Mouse (Mus musculus): Measurements from ENCODE around the gene Mitf.

Mitf gene

DNA sequence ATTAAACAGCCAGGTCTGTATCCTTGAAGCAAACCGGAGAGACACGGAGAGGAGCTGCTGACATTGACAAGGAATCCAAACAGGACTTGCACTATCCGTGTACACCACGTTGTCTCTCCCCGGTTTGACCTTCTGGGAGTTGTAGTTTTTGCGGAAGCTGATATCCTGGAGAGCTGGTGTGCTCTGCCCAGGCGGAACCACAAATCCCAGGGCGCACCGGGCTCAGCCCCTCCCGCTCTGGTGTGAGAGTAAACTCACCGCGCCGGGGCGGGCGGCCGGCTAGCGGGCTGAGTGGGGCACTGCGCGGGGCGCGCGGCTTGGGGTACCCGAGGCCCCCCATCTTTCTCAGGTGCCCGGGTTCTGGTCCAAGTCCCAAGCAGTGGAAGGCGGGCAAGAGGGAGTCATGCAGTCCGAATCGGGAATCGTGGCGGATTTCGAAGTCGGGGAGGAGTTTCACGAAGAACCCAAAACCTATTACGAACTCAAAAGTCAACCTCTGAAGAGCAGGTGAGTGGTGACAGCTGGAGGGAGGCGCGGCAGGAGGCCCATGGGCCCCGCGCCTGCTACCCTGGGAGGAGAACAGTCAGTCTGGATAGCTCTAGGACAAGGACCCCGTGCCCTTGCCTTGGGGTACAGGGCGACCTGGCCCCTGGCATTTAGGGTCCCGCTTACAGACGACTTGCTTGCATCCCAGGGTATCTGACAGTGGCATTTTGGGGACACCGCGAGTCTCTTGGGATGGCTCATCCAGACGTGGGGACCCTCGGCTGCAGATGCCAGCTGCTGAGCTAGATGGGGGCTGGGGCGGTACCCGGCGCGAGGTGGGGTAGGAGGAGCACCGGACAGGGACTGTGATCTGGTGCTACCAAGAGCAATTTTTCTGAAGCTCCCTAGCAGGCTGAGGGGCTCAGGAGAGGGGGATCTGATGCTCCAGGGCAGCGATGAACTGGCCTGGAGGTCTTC lies at the start of gene Mitf:
Mitf (plus strand) TSS at position 272 of the 963 bp plus-strand sequence.
- peak; percentile 88 for DNase-seq

DNA sequence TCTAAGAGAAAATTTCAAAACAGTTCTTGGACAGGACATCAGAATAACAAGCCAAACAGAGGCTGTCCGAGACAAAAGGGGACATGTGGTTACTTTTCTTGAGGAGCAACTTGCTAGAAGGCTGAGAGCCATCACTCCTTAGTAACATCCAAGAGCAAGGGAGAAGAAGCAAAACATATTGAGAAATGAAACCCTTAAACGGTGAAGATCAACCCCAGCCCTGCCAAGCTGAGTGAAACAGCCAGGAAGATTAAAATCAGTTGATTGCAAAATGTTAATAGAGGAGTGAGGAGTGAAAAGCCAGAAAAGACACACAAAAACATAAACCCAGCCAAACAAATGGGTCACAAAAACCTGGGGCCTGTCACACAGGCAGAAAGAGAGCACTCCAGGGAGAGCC lies 49.5 kb upstream of the Mitf start:
- DNase-seq: peak; percentile 8

DNA sequence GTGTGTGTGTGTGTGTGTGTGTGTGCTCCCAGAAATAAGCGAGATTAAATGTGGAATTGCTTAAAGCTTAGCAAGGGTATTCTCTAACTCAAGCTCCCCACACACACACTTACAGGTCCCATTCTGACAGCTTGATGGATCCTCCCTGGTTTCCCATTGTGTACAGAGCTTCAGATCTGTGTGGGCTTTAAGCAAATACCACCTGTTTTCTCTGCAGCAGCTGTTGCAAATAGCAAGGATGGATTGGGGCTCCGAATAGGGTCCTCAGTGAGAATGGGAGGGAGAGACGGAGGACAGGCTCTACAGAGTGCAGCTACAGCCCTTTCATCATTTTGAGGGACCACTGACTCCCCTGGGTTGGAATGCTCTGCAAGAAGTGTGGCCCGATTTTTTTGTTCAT lies 48.0 kb upstream of the Mitf start:
- DNase-seq: no peak

DNA sequence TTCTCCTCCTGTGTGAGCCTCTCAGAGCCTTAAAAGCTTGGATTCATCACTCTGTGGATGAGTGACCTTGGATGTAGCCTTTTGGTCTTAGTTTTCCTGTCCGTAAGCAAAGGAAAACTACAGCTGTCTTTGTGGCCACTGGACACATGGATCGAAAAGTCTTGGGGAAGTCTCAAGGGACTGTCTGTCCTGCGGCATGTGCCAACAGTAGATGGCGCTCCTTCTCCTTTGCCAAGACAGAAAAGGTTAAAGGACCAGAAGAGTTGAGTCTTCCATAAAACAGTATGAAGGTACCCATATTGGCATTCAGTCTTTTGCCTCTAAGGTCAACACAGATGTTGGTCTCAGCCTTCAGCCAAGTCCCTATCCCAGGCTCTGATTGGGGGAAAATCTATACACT lies 47.6 kb upstream of the Mitf start:
- peak; percentile 86 for DNase-seq

DNA sequence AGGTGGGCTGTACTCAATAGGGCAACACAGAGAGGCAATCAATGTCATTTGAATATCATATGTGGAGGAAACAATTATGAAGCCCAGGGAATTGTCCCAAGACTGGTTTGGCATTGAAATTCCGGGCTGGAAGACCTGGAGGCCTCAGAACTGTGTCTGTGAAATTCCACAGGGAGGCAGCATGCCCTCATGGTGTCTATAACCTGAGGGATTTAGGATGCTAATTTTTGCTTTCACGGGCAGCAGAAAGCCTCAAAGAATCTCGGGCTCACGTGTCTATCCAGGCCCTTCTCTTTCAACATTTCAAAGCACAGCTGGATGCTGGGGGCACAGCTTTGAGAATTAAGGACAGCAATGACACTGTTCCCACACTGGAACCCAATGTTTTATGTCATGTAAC lies 45.5 kb upstream of the Mitf start:
- no peak for DNase-seq

DNA sequence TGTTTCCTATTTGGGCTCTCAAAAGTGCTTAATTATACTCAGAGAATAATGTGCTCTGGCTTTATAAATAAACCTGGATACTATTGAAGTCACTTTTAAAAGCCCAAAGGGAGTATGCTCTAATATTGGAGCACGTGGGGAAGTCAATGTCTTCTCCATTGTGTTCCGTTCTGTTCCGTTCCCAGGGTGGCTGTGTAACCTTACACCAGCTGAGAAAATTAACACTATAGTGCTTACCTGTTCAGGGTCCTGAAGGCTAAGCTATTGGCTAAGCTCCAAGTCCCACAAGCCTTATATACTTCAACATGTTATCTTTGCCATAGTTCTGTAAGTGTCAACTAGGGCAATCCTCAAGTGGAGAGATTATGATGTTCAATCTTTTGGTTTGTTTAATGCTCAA lies 42.9 kb upstream of the Mitf start:
- DNase-seq: no peak

DNA sequence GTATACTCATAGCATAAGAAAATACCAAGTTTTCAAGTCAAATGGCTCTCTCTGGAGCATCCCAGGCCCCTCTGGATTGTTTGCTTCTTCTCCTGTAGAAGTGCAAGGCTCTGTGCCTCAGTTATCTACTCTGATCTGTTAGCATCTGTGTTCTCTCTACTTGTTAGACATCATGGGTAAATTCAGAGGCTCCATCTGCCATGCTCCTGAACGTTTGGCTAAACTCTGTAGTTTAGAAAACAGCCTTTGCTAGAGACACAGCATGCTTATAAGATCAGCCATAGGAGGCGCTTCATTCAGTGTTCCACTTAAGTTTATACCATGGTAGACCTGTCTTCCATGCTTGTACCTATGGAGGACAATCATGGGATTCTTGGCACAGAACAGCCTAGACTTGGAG lies 39.0 kb upstream of the Mitf start:
- no peak for DNase-seq

DNA sequence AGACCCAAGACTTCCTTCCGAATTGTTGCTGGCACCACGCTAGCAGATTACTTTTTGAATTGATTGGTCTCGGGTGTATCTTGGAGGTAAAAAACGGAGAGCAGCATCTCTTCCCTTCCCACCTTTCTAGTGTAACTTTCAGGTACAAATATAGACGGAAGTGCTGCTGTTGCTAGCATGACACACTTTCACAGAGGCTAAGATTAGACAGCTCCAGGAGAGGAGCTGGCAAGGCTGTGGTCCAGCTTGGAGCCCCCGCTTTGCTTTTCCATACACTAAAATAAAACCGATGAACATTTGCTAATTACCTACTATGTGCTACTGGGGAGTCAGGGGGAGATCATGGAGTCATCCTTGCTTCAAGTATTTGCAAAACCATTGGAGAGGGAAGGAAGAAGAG lies 37.3 kb upstream of the Mitf start:
- no peak for DNase-seq

DNA sequence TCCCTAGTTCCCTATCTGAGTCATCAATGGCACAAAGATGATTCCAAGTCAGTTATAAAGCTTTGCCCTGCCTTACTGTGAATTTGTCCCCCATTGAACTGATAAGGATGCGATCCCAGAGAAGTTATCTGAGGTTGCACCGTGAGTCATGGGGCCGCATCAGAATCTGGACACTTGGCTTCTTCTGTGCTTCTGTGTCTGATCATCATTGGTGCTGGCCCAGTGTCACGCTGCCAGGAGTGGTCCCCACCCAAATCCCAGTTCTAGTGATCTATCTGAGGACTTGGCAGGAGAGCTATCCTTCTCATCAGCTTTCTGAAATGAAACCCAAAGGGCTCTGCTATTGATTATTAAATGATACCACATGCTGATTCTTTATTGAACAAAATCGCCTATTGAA lies 25.5 kb upstream of the Mitf start:
- DNase-seq: no peak

DNA sequence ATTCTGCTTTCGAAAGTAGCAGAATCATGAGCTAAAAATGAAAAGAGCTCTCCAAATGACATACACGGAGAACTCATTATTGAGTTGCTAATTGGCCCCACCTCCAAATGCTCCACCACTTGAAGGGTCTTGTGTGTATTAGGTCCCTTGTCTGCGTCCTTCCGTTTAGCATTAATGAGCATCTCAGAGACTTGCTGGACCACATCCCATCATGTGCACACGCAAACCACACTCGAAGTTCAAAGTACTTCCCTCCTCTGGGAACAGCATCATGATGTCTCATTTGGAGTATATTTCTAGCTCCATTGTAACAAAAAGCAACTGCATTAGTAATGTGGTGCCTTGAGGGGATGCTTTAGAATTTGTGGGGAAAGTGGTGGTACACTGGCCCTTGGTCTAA lies 24.6 kb upstream of the Mitf start:
- no peak for DNase-seq

DNA sequence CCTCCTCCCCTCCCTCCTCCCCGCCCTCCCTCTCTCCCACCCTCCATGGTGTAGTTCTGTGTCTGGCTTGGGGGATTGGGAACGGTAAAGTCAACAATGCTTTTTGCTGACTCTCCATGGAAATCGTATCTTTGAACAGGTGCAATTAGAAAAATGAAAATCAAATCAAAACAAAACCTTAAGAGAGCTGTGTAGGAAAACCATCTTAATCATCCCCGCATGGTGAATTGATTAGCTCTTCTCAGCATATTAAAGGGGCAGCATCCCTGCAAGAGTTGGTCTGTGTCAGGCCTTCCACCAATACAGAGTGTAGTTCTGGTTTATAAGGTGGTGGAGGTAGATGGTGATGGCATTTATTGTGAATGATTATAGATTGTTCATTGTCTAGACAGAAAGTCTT lies 20.0 kb upstream of the Mitf start:
- no peak for DNase-seq

DNA sequence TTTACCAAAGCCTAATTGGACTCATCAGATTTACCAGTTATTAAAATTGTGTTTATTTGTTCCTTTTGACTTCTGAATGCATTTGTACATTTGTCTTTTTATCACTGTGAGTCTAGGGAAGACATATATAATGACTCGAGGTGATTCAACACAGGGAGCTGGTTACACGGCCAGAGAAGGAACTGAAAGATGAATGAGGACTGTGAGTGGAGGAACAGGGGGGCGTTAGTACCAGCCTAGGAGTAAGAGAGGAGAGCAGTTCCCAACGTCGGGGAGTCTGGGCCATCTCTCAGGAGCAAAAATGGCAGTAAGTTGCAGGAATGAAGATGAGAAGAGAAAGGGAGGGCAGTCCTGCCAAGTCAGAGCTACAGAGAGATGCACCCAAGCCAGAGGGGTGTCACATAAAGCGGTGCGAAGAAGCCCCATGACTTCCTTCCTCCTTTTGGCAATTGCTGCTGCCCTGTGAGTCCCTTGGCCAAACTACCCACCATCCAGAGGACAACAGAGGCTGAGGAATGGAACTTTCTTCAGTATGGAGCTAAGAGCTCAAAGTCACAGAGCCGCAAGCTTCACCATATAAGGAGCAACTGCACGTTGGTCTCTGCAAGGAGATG lies 18.4 kb upstream of the Mitf start:
- DNase-seq: no peak

DNA sequence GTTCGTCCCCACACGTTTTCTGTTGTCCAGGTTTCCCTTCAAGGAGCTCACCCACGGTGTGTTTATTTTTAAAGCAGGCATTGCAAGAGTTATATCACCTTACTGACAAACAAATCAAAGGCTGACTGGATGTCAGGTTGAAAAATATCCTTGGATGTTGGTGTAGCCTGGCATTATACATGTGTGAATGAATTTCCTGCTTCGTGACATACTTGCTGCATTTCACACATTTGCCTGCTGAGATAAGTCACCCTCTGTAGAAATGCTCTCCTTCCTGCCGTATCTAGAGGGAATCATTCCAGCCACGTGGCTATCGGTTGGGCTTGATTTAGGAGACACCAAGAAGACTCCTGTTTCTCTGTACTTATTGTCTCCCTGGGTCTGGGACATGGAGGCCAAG lies 17.2 kb upstream of the Mitf start:
- no peak for DNase-seq

DNA sequence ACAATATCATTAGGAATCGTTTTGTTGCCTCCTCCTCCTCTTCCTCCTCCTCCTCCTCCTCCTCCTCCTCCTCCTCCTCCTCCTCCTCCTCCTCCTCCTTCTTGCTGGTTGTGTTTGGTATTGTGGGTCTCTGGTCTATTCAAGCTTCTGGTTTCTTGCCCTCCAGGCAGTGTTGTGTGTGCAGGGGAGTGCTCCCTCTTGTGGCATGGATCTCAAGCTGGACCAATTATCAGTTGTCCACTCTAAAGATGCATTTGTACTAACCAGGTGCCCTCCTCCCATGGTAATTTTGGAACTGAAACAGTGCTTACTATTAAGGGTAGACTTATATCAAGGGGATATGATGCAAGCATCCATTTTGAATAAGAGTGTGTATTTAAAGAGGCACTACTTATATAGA lies 14.7 kb upstream of the Mitf start:
- peak; percentile 38 for DNase-seq

DNA sequence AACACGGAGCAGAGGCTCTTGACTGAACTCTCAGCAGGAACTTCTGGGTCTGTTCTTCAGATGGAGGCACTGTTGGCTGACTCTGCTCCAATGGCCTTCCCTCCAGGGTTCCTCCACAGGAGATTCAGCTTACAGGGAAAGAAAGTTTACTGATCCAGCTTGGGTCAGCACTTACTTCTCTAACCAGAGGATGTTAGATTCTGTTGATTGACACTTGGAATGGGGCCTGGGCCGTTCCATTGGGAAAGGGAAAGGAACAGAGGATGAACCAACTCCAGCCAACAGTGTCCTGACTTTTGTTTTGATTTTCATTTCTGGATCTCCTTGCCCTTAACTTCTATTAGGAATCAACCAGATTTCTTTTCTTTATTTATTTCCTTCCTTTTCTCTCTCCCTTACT lies 11.7 kb upstream of the Mitf start:
- DNase-seq: no peak

DNA sequence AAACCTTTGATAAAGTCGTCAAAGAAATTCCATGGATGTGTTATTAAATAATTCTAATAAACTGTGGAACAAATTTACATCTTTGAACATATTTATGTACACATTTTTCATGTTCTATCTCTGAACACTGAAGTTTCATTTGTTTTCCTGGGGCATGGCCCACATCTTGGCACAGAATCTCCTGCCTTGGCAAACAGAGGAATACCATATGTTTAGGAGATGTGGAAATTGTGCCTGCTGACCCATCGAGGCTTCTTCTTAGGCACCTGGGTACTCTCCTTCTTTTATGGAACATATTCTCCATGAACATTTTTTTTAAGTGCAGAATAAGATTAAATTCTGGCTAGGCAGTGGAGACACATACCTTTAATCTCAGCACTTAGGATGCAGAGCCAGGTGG lies 6.2 kb upstream of the Mitf start:
- DNase-seq: no peak

DNA sequence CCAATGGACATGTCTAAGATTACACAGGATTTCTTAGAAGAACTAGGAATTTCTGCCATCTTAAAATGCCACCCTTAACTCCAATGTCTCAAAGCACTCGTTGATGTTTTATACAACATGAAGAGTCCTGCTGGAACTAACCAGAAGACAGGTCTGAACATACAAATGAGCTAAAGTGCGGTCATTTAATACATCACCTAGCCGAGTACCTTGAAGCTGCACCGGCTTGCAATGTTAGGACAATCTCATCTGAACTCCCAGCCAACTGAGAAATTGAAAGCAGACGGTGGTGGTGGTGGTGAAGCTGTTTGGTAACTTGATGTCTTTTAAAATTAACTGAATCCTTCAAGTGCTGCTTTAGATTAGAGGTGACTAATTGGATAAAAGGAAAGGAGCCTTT lies 801 bp upstream of the Mitf start:
- DNase-seq: no peak

DNA sequence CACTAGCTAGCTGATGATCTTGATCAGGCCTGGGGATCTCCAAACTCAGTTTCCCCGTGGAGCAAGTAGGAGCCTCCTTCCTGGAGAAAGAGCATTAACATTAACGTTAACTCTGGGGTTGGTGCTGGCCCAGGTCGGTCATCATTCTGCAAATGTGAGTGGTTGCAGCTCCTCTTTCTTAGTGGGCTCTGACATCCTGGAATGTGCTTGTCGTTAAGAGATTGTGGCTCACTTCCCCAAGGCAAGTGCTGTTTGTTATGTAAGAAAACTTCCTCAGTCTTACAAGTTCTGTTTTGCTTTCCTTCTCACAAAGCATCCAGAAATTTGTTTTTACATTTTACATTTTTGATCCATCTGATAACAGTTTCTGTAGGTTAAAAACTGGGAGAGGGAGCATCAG lies 7.3 kb downstream of the Mitf start:
- DNase-seq: no peak

DNA sequence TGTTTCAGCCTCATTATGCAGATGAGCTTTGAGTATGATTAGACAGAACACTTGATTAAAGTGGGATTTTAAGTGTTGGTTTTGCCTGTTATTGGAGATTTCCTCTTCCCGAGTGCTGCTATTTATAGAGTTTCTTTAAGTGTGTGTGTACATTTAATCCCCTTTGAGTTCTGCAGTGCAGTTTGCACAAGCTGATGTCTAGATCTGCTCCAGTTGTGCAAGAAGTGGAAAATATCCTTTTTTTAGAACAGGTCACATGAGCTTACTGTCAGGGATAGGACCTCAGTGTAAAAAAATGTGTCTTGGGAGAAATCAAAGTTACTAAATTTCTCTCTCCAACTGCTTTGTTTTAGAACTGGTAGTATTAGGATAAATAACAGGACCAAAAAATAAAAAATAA lies 8.9 kb downstream of the Mitf start:
- DNase-seq: no peak

DNA sequence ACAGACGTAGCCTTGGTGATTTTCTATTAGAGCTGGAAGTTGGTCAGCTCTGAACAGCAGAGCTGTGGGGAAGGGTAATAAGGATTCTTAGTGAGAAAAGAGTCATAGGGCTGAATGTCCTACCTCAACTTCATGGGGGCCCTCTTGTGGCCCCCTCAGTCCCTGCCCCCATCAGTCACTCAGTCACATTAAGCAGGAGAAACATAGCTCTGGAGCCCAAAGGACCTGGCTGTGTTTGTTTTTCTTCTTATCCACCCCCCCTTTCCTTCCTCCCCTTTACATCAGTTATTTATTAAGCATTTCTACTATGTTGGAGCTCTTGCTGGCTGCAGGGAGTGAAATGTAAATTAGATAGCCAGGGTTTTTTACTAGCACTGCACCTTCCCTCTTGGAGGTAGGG lies 10.0 kb downstream of the Mitf start:
- no peak for DNase-seq

DNA sequence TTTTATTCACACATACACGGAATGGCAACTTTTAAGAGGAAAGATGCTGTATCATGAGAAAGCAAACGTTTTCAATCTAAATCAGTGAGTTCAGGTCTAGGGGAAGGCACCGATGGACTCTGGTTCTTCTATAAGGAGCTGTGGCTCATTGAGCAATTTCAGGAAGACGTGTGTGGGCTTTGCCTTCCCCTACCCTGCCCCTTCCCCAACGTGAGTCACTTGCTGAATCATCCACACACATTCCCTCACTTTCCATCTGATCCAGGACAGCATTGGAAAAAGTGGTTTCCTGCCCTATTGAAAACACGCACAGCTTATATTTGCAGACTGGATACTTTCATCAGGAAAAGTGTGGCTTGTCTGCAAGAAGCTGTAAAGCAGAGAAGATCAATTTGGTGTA lies 11.3 kb downstream of the Mitf start:
- no peak for DNase-seq

DNA sequence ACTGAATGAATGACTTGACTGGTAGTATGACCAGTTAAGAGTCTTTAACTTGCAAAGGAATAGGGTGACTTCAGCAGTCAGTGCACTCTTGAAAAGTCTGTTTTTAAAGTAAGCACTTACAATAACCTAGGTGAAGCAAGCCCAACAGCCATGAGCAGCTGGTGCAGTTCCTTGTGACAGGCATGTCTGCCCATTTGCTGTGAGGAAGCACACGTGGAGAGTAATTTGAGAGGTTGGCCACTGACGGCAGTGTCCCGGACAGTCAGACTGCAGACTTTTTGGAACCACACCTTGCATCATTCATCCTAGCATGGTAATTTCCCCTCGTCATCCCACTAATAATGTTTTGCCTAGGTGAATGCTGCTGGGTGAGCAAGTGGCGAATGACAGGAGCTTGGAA lies 12.1 kb downstream of the Mitf start:
- no peak for DNase-seq

DNA sequence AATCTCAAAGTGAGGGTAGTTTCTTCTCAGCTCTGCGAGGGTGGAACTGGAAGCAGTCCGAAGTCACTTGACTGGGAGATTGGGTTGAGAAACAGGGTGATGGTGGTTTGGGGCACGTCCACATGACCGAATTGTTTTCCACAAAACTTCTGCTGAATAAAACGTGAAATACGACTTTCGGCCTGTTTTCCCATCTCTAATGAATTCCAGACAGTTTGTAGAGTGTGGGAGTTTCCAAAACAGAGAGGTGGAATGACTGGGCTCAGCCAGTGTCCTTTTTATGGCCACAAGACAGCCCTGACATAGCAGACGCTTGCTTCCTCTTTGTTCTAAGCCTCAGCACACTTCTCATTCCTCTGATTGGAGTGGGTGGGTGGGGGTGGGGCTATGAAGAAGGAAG lies 13.7 kb downstream of the Mitf start:
- no peak for DNase-seq

DNA sequence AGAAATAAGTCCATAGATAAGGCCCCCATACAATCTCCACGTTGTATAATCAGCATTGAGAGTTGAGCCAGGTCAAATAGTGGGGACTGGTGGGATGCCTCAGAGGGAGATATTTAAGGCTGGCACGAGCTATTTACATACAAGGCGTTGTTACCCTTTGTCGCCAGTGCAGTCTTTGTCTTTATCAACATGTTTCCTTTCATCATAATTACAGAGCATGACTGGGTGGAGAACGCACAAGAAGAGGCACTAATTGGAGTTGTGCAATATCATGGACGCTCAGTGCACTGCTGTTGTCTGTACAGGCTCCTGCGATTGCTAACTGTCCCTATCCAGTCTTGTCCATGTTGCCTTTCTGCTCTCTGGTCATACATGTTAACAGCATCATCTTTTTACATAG lies 15.0 kb downstream of the Mitf start:
- no peak for DNase-seq
